Mouse (Mus musculus) testis, postnatal 14 days (tissue): ENCODE data around the gene H2-M10.6.
"Not testable (repeated sequence)": the region's sequence is repeated elsewhere in the genome, so short reads cannot be mapped to it uniquely, and the experiment has no call there.

Experiments
- DNase-seq: peaks from one replicate; pipeline ENCODE4 v3.0.0; 2021; ENCODE audit warnings: low spot score

H2-M10.6 gene

GRCm38 (mm10) chr17:36811871-36812270 is at the start of gene H2-M10.6:
TSS of gene H2-M10.6 (plus strand) at chr17:36812171.
- DNase-seq = no peak

- DNase-seq = no peak
These were observed 48.2 kb upstream of the H2-M10.6 start for GRCm38 (mm10) chr17:36763816-36764215.

- not testable (repeated sequence) for DNase-seq
These were observed 47.7 kb upstream of the H2-M10.6 start for GRCm38 (mm10) chr17:36764244-36764643.

GRCm38 (mm10) chr17:36765403-36765802 is 46.6 kb upstream of the H2-M10.6 start:
- DNase-seq = not testable (repeated sequence)

DNA sequence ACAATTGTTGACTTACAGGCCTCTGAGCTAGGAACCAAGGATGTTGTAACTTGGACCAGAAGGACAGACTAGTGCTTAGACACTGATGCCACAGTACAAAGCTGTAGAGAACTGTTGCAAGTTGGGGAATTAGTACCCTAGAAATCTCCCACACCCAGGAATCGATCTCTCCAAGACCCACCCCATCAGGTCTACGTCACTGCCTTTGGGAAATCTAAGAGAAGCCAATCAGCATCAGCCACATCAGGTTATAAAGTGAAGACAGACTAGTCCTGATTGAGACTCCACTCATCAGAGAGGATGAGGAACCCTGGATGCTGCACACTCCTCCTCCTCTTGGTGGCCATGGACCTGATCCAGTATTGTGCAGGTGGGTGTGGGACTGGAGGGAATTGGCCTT is 39.4 kb upstream of the H2-M10.6 start, which contains the start of gene H2-M10.5:
H2-M10.5 (plus strand) TSS at position 301 of the 400 bp plus-strand sequence.
- DNase-seq = not testable (repeated sequence)

- DNase-seq = peak; percentile 68
These were observed 30.4 kb upstream of the H2-M10.6 start for GRCm38 (mm10) chr17:36781533-36781932.

DNA sequence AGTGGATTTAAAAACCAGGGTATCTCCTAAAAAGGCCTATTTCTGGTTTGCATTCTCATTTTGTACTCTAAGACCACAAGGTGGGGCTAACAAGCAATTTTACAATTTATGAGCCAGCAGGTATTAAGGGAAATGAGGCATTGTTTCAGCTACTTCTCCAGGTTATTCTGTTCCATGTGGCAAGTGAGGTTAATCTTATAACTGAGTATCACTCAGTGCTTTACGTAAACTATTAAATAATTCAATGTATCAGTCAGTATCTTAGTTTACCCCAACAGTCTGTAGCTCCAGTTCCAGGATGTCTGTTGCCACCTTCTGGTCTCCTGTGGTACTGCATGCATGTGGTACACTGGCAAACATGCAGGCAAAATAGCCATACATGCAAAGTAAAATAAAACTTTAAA is 25.5 kb upstream of the H2-M10.6 start:
- DNase-seq = not testable (repeated sequence)

DNA sequence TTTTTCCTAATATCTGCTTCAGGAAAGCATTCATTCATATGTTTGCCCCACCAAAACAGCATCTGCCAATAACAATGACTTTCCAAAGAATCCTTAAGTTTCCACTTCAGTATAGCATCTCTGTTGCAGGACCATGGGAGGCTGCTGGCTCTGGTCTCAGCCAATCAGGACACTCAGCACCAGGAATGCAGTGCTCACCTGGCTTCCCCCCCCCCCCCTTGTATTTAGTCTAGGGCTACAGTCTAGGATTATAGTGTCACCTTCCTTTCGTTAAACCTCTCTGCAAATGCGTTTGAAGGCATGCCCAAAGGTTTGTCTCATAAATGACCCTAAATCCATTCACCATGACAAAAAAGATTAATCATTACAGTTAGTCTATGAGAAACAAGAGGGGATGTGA is 23.6 kb upstream of the H2-M10.6 start:
- no peak for DNase-seq

- peak; percentile 64 for DNase-seq
These were observed 23.2 kb upstream of the H2-M10.6 start for GRCm38 (mm10) chr17:36788801-36789200.

GRCm38 (mm10) chr17:36799493-36799892 is 12.5 kb upstream of the H2-M10.6 start:
- no peak for DNase-seq

DNA sequence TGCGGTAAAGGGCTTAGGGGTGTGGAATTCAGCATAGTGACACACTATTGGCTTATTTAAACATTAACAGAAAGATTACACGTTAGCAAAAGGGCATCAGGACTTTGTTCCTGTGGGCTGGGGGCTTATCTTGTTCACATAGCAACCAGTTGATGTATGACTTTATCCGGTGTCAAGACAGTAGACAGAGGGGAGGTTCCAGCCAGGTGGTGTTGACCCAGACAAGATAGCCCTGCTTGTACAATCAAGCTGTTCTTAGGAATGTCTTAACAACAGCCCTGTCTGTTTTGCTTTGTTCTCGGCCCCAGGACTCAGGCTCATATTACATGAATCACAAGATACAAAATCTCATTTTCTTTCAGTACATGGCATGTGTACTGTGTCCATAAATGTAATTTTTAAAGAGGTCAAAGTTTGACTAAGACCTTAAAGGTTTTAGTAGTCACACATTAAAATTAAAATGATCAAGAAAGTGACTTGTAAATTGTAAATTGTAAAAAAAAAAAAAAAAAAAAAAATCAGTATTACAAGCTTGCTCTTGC is 12.0 kb upstream of the H2-M10.6 start:
- DNase-seq = not testable (repeated sequence)

- no peak for DNase-seq
These were observed 12.0 kb downstream of the H2-M10.6 start for GRCm38 (mm10) chr17:36824005-36824404.

DNA sequence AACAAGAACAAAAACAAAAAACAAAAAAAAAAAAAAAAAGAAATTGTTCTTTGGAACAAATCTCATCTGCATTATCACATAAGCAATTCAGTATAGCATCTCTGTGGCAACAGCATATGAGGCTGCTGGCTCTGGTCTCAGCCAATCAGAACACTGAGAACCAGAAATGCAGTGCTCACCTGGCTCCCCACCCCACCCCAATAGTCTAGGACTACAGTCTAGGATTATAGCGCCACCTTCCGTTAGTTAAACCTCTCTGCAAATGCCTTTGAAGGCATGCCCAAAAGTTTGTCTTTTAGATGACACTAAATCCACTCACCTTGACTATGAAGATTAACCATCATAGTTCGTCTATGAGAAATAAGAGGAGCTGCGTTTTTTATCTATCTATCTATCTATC is 13.6 kb downstream of the H2-M10.6 start:
- DNase-seq = no peak

GRCm38 (mm10) chr17:36826002-36826401 is 14.0 kb downstream of the H2-M10.6 start:
- DNase-seq = peak; percentile 87

DNA sequence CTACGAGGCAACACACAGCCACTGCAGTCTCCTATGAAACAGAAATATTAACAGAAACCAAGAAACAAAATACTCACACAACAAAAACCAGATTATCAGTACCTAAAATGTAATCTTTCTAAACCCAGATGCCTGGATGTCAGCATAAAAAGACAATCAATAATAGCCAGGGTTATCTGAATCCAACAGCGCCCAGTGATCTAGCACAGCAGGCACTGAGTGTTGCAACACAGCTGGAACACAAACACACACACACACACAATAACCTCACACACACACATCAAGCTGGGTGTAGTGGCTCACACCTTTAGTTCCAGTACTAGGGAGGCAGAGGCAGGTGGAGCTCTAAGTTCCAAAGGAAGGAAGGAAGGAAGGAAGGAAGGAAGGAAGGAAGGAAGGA is 16.5 kb downstream of the H2-M10.6 start:
- DNase-seq = no peak

DNA sequence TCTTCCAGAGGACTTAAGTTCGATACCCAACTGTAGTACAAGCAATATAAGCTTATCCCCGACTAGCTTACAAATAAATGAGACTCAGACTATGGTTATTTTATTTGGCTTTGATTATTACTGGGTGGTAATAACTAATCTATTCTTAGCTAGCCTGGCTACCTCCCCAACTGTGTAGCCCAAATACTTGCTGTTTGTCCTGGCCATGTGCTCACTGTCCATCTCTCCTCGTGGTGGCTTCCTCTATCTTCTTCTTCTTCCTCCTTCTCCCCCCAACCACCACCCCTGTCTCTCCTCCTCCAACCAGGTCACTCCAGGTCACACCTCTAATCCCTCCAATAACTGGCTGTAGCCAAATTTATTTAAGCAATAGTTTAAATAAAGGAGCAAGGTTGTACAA is 18.5 kb downstream of the H2-M10.6 start:
- no peak for DNase-seq

DNA sequence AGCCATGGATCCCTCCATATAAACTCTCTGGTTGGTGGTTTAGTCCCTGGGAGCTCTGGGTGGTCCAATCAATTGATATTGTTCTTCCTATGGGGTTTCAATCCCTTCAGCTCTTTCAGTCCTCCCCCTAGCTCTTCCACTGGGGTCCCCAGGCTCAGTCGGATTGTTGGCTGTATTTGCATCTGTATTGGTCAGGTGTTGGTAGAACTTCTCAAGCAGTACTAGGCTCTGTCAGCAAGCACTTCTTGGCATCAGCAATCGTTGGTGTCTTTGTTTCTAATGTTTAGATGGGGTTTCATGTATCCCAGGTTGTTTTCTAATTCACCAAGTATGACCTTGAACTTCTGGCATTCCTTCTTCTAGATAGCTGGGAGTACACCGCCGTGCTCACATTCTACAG is 20.7 kb downstream of the H2-M10.6 start:
- DNase-seq = no peak

GRCm38 (mm10) chr17:36835591-36836426 is 23.8 kb downstream of the H2-M10.6 start:
- peak; percentile 74 for DNase-seq

GRCm38 (mm10) chr17:36836427-36836812 is 24.4 kb downstream of the H2-M10.6 start:
- DNase-seq = no peak

DNA sequence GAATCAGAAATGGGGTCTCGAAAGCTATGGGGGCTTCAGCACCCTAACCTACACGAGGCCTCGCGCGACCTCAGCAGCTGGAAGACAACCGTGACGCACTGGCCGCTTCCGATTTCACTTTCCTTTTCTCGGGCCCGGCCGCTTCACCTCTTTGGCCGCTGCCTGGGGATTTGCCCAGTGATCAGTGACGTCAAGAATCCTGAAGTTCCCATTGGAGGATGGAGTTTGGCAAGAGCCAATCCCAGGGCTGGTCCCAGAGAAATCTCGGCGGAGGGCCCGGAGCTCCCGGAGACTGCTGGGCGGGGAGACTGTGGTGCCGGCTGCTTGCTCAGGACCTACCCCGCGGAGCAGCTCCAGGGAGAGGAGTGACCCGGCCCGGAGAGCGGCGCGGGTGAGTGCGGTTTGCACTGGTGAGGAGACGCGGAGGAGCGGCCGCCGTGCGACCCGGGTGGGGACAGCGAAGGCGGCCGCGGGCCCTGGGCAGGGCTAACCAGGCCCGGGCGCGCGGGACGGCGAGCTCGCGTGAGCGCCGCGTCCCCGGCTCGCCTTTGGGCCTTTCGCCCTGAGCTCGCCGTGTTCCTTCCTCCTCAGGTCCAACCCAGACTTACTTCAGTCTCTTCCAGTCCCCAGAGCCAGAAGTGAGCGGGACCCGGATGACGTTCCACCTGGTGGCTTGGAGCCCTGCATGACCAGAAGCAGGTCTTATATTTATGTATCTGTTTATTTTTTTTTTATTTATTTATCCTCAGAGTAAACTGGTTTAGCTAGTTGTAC is 25.1 kb downstream of the H2-M10.6 start, which contains the start of gene Trim26:
Trim26 (plus strand) TSS at position 261 of the 774 bp plus-strand sequence.
- peak; percentile 97 for DNase-seq

- no peak for DNase-seq
These were observed 27.0 kb downstream of the H2-M10.6 start for GRCm38 (mm10) chr17:36839001-36839400.

DNA sequence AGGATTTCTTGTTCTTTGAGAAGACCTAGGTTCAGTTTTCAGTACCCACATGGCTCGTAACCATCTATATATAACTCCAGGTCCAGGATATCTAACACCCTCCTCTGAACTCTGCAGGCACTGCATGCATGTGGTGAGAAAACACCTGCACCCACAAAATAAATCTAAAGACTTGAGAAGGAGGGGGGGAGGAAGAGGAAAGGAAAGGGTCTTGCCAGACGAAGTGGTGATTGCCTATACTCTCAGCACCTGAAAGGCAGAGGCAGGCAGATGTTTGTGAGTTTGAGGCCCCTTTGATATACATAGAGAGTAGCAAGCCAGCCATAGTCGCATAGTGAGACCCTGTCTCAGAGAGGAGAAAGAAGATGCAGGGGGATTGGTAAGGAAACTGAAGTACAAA is 28.0 kb downstream of the H2-M10.6 start:
- DNase-seq = no peak
